ENCODE assay signal across 8 mouse cellular contexts in genomic region chr14:19584804-19585667, GRCm38 (mm10). TPM values are rescaled to one million over a fixed set of nuclear protein-coding genes. Genes with fewer than 3 reads are reported as not detected.
DNase-seq lines count a peak whose midpoint lies in the region; ATAC-seq and TF ChIP-seq lines count a peak whose summit lies in the region.
"Not testable (repeated sequence)": the region's sequence is repeated elsewhere in the genome, so short reads cannot be mapped to it uniquely, and the experiment has no call there.

Gm2237 (minus strand) TSS chr14:19585135.

- ATAC-seq in forebrain, embryonic 14.5 days; heart, postnatal 0 days (ENCODE audit: insufficient read depth, low read depth); kidney, embryonic 14.5 days (ENCODE audit: low FRiP score, low TSS enrichment); midbrain, embryonic 14.5 days (ENCODE audit: low FRiP score, low TSS enrichment): not testable (repeated sequence)

- H3K4me2 ChIP-seq in forebrain, embryonic 14.5 days (ENCODE audit: low read length) = peak within 1 kb of the TSS; percentile 36
- peak within 1 kb of the TSS; percentile 61 for H3K4me2 ChIP-seq in heart, postnatal 0 days (ENCODE audit: low read depth, low read length)
- H3K4me2 ChIP-seq in kidney, embryonic 14.5 days (replicated peaks; ENCODE audit: low read depth, low read length) = peak within 1 kb of the TSS; percentile 27; the same call in 1 of the 2 replicates
- H3K4me2 ChIP-seq in midbrain, embryonic 14.5 days (ENCODE audit: low read length) = peak within 1 kb of the TSS; percentile 37

- H3K27ac ChIP-seq in forebrain, embryonic 14.5 days (ENCODE audit: low read depth, low read length); kidney, embryonic 14.5 days (ENCODE audit: low read depth, low read length): not testable (repeated sequence)
- 0 out of 2 replicates have a peak within 1 kb of the TSS, but pooled peaks have one; percentile 11 for H3K27ac ChIP-seq in heart, postnatal 0 days (ENCODE audit: low read depth)
- H3K27ac ChIP-seq in midbrain, embryonic 14.5 days (replicated peaks; ENCODE audit: low read depth, low read length) = peak within 1 kb of the TSS; percentile 64

- not testable (repeated sequence) for H3K9me3 ChIP-seq in forebrain, embryonic 14.5 days (replicated peaks; ENCODE audit: control insufficient read depth, low read length); heart, postnatal 0 days (replicated peaks; ENCODE audit: control insufficient read depth, low read length); kidney, embryonic 14.5 days (ENCODE audit: control insufficient read depth, low read length); midbrain, embryonic 14.5 days (ENCODE audit: control insufficient read depth, low read length)

- not testable (repeated sequence) for H3K36me3 ChIP-seq in forebrain, embryonic 14.5 days (ENCODE audit: control insufficient read depth, insufficient read depth, low read length); heart, postnatal 0 days (replicated peaks; ENCODE audit: control insufficient read depth, insufficient read depth, low read length); kidney, embryonic 14.5 days (ENCODE audit: control insufficient read depth, insufficient read depth, low read length); midbrain, embryonic 14.5 days (ENCODE audit: control insufficient read depth, insufficient read depth, low read length); splenic B cell, adult 2 months (ENCODE audit: control insufficient read depth, insufficient read depth, low read length, poor library complexity, severe bottlenecking)

- H3K4me1 ChIP-seq in forebrain, embryonic 14.5 days (ENCODE audit: control insufficient read depth, insufficient read depth, low read length); heart, postnatal 0 days (ENCODE audit: control insufficient read depth, insufficient read depth); kidney, embryonic 14.5 days (ENCODE audit: control insufficient read depth, insufficient read depth, low read length); midbrain, embryonic 14.5 days (ENCODE audit: control insufficient read depth, insufficient read depth, low read length): not testable (repeated sequence)

- H3K9ac ChIP-seq in forebrain, embryonic 14.5 days (ENCODE audit: low read length) = peak within 1 kb of the TSS; percentile 63
- H3K9ac ChIP-seq in heart, postnatal 0 days (replicated peaks; ENCODE audit: low read depth, low read length) = not testable (repeated sequence)
- peak within 1 kb of the TSS; percentile 44; the same call in 1 of the 2 replicates for H3K9ac ChIP-seq in kidney, embryonic 14.5 days (ENCODE audit: low read depth, low read length)
- H3K9ac ChIP-seq in midbrain, embryonic 14.5 days (replicated peaks; ENCODE audit: low read length) = peak within 1 kb of the TSS; percentile 64; the same call in 1 of the 2 replicates

- H3K4me3 ChIP-seq in forebrain, embryonic 14.5 days (ENCODE audit: low read depth, low read length) = peak within 1 kb of the TSS; percentile 40
- H3K4me3 ChIP-seq in heart, postnatal 0 days (ENCODE audit: low read depth, low read length) = peak within 1 kb of the TSS; percentile 53
- peak within 1 kb of the TSS; percentile 35 for H3K4me3 ChIP-seq in kidney, embryonic 14.5 days (ENCODE audit: low read length)
- peak within 1 kb of the TSS; percentile 41 for H3K4me3 ChIP-seq in midbrain, embryonic 14.5 days (replicated peaks; ENCODE audit: low read depth, low read length)

- peak; percentile 11 for DNase-seq in 416B (ENCODE audit: low read depth)
- peak; percentile 31 for DNase-seq in brain, embryonic 14.5 days (ENCODE audit: low read depth)
- DNase-seq in forebrain, embryonic 14.5 days (ENCODE audit: low spot score) = peak; percentile 3
- peak; percentile 4 for DNase-seq in heart, postnatal 0 days (ENCODE audit: low spot score)
- peak; percentile 2 for DNase-seq in liver
- peak; percentile 26 for DNase-seq in midbrain, embryonic 14.5 days
- peak; percentile 7 for DNase-seq in splenic B cell, adult 2 months (ENCODE audit: low read depth, low spot score)

- not testable (repeated sequence) for TF ChIP-seq CTCF in brain, embryonic 14.5 days (IDR thresholded peaks at IDR 0.05; ENCODE audit: borderline replicate concordance, extremely low read depth, insufficient read depth, insufficient read length); heart, postnatal 0 days (IDR thresholded peaks at IDR 0.05; ENCODE audit: low read depth)

- 2% methylated on average over 11 of the region's 62 CpGs for WGBS in forebrain, embryonic 14.5 days
- 0% methylated on average over 27 of the region's 62 CpGs for WGBS in heart, postnatal 0 days
- WGBS in kidney, embryonic 14.5 days = 0% methylated on average over 12 of the region's 62 CpGs
- WGBS in midbrain, embryonic 14.5 days = 0% methylated on average over 16 of the region's 62 CpGs

- TF ChIP-seq POLR2A in brain, embryonic 14.5 days (IDR thresholded peaks at IDR 0.05; ENCODE audit: borderline replicate concordance, extremely low read depth, insufficient read depth, insufficient read length, poor library complexity, severe bottlenecking) = not testable (repeated sequence)

- not testable (repeated sequence) for H3K27me3 ChIP-seq in forebrain, embryonic 14.5 days (replicated peaks; ENCODE audit: control insufficient read depth, insufficient read depth, low read length); heart, postnatal 0 days (ENCODE audit: control insufficient read depth, insufficient read depth, low read length); kidney, embryonic 14.5 days (ENCODE audit: control insufficient read depth, insufficient read depth, low read length); midbrain, embryonic 14.5 days (ENCODE audit: control insufficient read depth, insufficient read depth, low read length); splenic B cell, adult 2 months (ENCODE audit: control insufficient read depth, insufficient read depth, low read length, poor library complexity, severe bottlenecking)

- not testable (repeated sequence) for TF ChIP-seq EP300 in heart, postnatal 0 days (IDR thresholded peaks at IDR 0.05; ENCODE audit: low read depth)

RNA-seq across cellular contexts. Expression of gene Gm2237, which starts in this region (rescaled TPM):
- polyA plus RNA-seq in brain, embryonic 14.5 days (2012; rRNA removed) = 13.1 and 29.5 TPM in 2 replicates
- polyA plus RNA-seq in forebrain, embryonic 14.5 days (2014; fragmentation: Nextera tagmentation; extraction: Ambion mirVana) = 4.9 and 5.1 TPM in 2 replicates
- total RNA-seq in heart, postnatal 0 days (2014; rRNA removed; ENCODE audit: low replicate concordance) = 0.11 and 1.4 TPM in 2 replicates
- 1.2 and 1.3 TPM in 2 replicates for polyA plus RNA-seq in heart, postnatal 0 days (2015; fragmentation: Nextera tagmentation; extraction: Ambion mirVana)
- 2.9 and 3.2 TPM in 2 replicates for polyA plus RNA-seq in kidney, embryonic 14.5 days (2014; fragmentation: Nextera tagmentation; extraction: Ambion mirVana)
- polyA plus RNA-seq in midbrain, embryonic 14.5 days (2014; fragmentation: Nextera tagmentation; extraction: Ambion mirVana) = 7.7 and 8.0 TPM in 2 replicates
